Mouse (Mus musculus) ES-Bruce4 (cell line): ENCODE measurements around the gene Xrcc1.
A peak's percentile ranks its signal among the peaks of the same experiment; 100 is the strongest.

ENCODE experiments used
- CTCF ChIP-seq: IDR thresholded peaks from one replicate; pipeline ENCODE4 v1.8.1; 2011; ENCODE audit warnings: low read depth, low read length
- POLR2A ChIP-seq: IDR thresholded peaks from one replicate; pipeline ENCODE4 v1.8.1; 2011; ENCODE audit warnings: low read length; ENCODE audit not compliant: insufficient read depth

DNA sequence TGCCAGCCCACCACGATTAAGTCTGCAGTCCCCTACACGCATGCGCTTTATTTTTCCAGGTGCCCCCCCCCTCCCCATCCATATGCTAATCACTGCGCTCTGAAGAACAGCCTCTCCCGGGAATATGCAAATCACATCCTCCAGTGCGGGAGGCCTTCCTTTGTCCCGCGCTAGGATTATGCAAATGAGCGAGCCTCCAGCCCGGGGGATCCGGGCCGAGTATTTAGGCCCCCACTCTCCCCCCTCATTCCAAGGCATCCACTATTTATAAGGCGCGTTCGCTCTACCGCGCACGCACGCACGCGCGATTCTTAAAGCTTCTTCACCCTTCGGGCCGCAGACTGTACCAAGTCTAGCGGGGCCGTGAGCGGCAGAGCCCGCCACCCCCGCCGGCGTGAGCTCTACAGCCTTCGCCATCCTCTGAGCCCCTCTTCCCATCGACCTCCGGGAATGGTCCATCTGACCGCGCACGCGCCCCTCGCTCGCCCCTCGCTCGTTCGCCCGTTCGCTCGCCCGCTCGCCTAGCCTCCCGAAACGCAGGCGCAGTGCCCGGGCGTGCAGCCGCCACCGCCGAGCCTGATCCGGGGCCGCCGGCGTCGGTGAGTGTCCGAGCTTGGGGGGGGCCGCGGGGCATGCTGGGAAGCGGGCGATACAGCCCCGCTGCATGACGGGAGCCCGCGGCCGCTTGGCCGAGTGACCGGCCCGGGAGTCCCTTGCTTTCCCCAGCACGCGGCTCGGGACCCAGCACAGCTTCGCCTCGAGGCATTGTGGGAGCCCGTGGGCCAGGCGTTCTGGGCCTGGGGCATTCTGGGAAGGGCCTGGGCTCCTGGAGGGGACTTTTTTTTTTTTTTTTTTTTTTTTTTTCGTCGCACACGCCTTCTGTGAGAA is 39.0 kb upstream of the Xrcc1 start, which contains the start of gene Zfp428:
- TF ChIP-seq POLR2A (peak; percentile 39), CTCF (no peak)
